Mouse (Mus musculus) left cerebral cortex, postnatal 4 days (tissue): Measurements from ENCODE around the gene Krt20. TPM values are rescaled to one million over a fixed set of nuclear protein-coding genes. Genes with fewer than 3 reads are reported as not detected.

Experiments used
- DNase-seq: peaks from one replicate; pipeline ENCODE4 v3.0.0-alpha.2; 2022
- intact Hi-C: fragments of 180-260 bp; cut with DNase I; formaldehyde crosslinking; loops from one replicate; pipeline ENCODE4 v1.15.1; 2025
- total RNA-seq, 2 experiments: library from RNA; stranded (reverse); gene quantifications; 2 replicates each; pipeline ENCODE4 v1.2.3; 2021

Krt20 gene
- total RNA-seq, 2 experiments from 2014 or later: not detected

- DNase-seq: no peak
- intact Hi-C loops: loop anchor here (2.0 kb wide), 1 partner anchor 48 kb away; no protein-coding TSS in a partner anchor
Observed at GRCm38 (mm10) chr11:99414463-99415147, 23.3 kb downstream of the Krt20 start.

DNA sequence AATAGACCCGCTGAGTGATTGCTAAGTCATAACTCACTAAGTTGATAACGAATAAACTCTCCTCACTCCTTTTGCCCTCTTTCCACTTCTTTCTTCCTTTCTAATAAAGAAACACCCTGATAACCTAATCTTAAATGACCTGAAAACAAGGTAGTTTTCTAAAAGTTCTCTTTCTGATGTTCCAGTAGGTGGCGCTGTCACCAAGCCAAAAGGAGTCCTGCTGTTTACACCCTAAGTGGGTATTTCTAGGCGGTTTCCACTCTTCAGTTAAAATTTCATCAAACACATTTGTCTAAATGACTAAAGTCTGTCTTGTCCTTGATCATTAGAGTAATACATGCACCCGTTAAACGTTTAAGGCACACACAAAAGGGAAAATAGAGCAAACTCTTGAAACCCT, 24.7 kb downstream of the Krt20 start:
- intact Hi-C loops: no loop called here
- peak; percentile 35 for DNase-seq

DNA sequence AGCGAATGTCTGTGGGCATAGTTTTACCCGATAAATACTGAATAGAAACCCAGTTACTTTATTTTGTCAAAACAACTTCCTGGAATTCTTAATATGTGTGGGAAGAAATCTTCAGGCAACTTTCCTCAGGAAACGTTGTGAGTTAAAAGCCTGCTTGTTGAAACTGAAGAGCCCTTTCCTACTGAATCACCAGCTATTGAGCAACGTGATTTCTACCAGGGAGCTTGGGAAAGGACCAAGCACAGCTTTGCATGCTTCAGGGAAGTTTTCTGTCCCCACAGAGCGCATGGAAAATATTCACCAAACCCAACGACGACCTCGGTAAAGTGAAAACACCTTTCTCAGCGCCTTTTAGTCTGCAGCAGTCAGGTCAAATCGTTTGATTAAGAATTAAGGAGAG, 31.8 kb downstream of the Krt20 start:
- DNase-seq: no peak
- intact Hi-C loops: no loop called here

- no peak for DNase-seq
- intact Hi-C loops: no loop called here
Observed at GRCm38 (mm10) chr11:99399956-99400549, 37.9 kb downstream of the Krt20 start.

DNA sequence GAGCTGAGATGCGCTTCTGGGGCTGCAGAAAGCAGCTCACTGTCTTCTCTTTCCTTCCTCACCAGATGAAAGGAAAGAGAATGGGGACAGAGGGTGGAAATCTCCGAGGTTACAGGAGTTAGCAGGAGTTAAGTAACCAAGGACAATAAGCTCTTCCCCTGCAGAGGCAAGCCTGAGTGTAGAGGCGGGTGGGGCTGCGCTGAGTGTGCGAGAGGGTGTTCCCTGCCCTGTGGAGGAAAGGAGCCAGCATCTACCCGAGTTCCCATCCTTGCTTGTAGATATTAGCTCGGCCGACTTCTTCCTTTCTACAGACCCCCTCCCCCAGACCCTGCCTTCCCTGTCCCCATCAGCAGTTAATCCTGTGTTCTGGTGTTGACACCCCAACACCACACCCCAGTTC, 39.1 kb downstream of the Krt20 start:
- intact Hi-C loops: no loop called here
- no peak for DNase-seq

DNA sequence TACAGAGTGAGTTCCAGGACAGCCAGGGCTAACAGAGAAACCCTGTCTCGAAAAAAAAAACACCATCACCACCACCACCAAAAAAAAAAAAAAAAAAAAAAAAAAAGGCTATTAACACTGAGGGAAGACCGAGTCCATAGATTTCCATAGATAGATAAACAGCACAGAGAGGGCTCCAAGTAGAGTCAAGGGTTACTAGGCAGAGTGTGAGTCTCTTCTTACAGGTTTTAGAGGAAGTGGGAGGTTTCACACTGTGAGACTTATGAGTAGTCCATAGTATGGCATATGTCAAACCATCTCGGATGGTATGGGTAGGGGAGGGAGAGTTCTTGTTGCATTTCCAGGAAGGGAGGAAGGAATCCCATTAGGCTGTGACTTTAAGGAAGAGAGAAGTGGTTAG, 39.9 kb downstream of the Krt20 start:
- intact Hi-C loops: no loop called here
- no peak for DNase-seq

DNA sequence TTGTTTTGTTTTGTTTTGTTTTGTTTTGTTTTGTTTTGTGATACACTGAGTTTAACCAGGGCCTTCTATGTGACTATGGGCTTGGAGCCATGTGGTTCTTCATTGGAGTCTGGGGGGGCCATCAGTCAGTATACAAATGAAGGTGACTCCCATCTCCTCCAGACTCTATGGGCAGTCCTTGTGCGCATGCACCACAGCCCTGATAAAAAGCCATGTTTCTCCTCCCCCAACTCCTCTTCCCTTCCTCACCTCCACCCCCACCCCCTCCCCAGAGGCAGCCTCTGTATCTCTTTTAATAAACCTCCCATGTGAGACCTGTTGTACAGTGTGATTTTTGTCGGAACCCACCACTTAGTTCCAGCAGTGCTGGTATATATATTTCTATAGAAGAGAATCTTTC, 41.3 kb downstream of the Krt20 start:
- intact Hi-C loops: no loop called here
- no peak for DNase-seq

DNA sequence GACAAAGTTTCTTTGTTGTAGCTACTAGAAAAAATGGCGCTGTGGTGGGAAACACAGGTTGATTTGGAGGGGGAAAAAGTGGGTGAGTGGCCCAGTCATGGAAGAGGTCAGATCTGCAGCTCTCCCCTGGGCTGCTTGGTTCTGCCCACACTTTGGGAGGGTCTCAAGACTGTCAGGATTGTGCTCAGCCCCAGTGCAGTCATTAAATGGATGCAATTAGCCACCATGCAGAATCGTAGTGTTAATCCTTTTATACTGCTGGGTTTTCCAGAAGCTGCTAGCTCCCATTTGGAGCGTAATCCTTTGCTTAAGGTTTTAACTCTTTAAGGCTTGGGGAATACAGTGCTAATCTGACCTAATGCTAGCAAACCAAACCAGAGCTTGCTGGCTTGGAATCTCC, 41.9 kb downstream of the Krt20 start:
- intact Hi-C loops: no loop called here
- DNase-seq: no peak

DNA sequence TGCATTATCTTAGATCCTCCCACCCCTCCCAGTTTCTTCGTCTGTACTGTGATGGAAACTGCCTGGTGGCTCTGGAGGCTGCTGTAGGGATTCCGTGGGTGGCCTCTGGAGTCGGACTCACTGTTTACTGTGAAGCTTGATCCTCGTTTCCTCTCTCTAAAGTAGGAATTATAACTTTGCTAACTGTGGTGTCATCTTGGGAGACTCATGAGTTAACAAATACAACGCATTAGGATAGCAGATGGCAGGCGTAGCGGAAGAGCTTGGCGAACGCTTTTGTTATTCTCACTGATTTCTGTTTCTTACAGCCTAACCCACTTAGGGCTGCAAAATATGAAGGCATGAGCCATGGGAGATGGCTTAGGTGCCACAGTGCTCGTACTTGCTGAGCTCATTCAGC, 45.5 kb downstream of the Krt20 start:
- no peak for DNase-seq
- intact Hi-C loops: no loop called here

- intact Hi-C loops: no loop called here
- DNase-seq: no peak
Observed at GRCm38 (mm10) chr11:99391375-99391774, 46.6 kb downstream of the Krt20 start.

GRCm38 (mm10) chr11:99390866-99391265, 47.1 kb downstream of the Krt20 start:
- DNase-seq: no peak
- intact Hi-C loops: no loop called here

DNA sequence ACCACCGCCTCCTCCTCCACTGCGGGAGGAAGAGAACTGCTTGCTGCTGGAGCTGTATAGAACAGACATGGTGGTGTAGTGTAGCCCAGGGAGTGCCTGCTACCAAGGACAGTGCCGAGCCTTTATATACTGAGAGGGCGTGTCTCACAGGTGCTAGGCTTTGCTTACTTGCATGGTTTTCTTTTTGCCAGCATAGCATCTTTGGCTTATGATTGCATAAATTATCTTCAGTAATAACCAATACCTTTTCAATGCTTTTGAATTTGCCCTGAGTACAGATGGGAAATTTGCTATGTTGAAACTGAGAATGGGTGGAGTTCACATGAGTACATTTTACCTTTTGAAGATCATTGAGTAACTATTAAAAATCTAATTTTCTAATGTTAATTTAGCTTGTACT, 48.7 kb downstream of the Krt20 start, which contains the start of gene Krt10:
TSS of gene Krt10 (minus strand) at position 101 of the 400 bp plus-strand sequence.
- intact Hi-C loops: no loop called here
- no peak for DNase-seq

- DNase-seq: no peak
- intact Hi-C loops: no loop called here
Observed at GRCm38 (mm10) chr11:99388661-99389060, 49.3 kb downstream of the Krt20 start.

DNA sequence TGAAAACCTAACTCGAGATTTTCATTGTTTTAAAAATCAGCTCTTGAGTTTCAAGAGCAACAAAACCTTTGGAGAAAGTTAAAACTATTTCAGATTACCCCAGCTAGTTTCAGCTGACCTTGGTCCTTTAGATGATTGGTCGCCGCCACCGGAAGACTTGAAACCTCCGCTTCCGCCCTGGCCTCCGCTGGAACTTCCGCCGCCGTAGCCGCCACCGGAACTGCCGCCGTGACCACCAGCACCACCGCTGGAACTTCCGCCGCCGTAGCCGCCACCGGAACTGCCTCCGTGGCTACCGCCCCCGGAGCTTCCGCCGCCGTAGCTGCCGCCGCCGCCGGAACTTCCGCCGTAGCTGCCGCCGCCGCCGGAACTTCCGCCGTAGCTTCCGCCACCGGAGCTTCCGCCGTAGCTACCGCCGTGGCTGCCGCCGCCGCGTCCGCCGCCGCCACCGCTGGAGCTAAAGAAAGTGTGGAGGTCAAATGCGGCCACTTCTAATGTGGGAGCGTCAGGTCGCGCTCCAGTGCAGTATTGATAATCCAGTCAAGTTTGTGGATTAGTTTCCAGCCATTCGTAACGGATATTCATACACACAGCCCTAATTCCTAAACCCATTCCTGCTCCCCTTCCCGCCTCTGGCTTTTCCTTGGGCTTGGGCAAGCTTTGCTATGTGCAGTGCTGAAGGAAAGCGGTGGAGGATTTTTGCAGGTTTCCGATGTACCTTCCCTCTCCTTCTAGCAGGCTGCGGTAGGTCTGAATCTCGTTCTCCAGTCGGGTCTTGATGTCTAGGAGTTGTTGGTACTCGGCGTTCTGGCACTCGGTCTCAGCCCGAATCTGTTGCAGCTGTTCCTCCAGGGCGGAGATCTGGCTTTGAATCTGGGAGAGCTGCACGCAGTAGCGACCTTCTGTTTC, 51.9 kb downstream of the Krt20 start:
- peak; percentile 90 for DNase-seq
- intact Hi-C loops: no loop called here

- intact Hi-C loops: no loop called here
- peak; percentile 77 for DNase-seq
Observed at GRCm38 (mm10) chr11:99379568-99379967, 58.4 kb downstream of the Krt20 start.

Other genes with a start within 250 kb of the Krt20 start
- gene Smarce1, start 207.1 kb downstream of the Krt20 start, total RNA-seq: 100 to 1,000 TPM; 136 to 140 TPM
- gene Krt222, start 194.1 kb downstream of the Krt20 start, total RNA-seq: 10 to 100 TPM in 1 of 2 experiments, 1 to 10 TPM in 1; 9.2 to 10.8 TPM
- not detected for gene Krt24, start 152.9 kb downstream of the Krt20 start, total RNA-seq
- gene Krt25, start 115.2 kb downstream of the Krt20 start, total RNA-seq: not detected
- not detected for gene Krt26, start 100.2 kb downstream of the Krt20 start, total RNA-seq
- not detected for gene Krt27, start 87.0 kb downstream of the Krt20 start, total RNA-seq
- gene Krt28, start 63.2 kb downstream of the Krt20 start, total RNA-seq: not detected
- gene Krt10, start 48.8 kb downstream of the Krt20 start, total RNA-seq: 10 to 100 TPM in 1 of 2 experiments, 1 to 10 TPM in 1; 9.5 to 12.3 TPM
- gene Krt12, start 15.9 kb downstream of the Krt20 start, total RNA-seq: 1 to 10 TPM; 1.2 to 1.7 TPM
- not detected for gene Krt23, start 55.0 kb upstream of the Krt20 start, total RNA-seq
- gene Krt39, start 83.2 kb upstream of the Krt20 start, total RNA-seq: not detected
- not detected for gene Krt40, start 105.0 kb upstream of the Krt20 start, total RNA-seq
- not detected for gene Krtap3-3, start 112.7 kb upstream of the Krt20 start, total RNA-seq
- gene Krtap3-2, start 118.7 kb upstream of the Krt20 start, total RNA-seq: not detected
- not detected for gene Gm11939, start 121.3 kb upstream of the Krt20 start, total RNA-seq
- not detected for gene Krtap3-1, start 128.5 kb upstream of the Krt20 start, total RNA-seq
- gene Krtap1-5, start 142.9 kb upstream of the Krt20 start, total RNA-seq: not detected
- gene Krtap1-4, start 145.5 kb upstream of the Krt20 start, total RNA-seq: not detected
- gene Krtap1-3, start 153.2 kb upstream of the Krt20 start, total RNA-seq: not detected
- gene Krtap9-3, start 160.0 kb upstream of the Krt20 start, total RNA-seq: not detected
- gene Gm11938, start 165.2 kb upstream of the Krt20 start, total RNA-seq: not detected
- gene Gm11937, start 172.0 kb upstream of the Krt20 start, total RNA-seq: not detected
- not detected for gene Krtap2-4, start 176.7 kb upstream of the Krt20 start, total RNA-seq
- not detected for gene Gm11562, start 182.3 kb upstream of the Krt20 start, total RNA-seq
- not detected for gene Krtap4-1, start 190.1 kb upstream of the Krt20 start, total RNA-seq
- not detected for gene Krtap4-2, start 196.9 kb upstream of the Krt20 start, total RNA-seq
- gene Krtap4-7, start 205.9 kb upstream of the Krt20 start, total RNA-seq: not detected
- gene Gm11555, start 212.1 kb upstream of the Krt20 start, total RNA-seq: not detected
- not detected for gene Gm11563, start 220.8 kb upstream of the Krt20 start, total RNA-seq
- not detected for gene Krtap4-6, start 227.8 kb upstream of the Krt20 start, total RNA-seq